Mouse (Mus musculus) cerebellum, adult 9-11 months (tissue): ENCODE measurements at regions not wholly inside any gene's neighbourhood (a gene's known extent, or its start where the extent isn't known, plus 50 kb on each side); places are given as distances from the start of the nearest gene placed in this dataset.

Experiments
- DNase-seq: peaks from one replicate; pipeline ENCODE4 v3.0.0; 2022

DNA sequence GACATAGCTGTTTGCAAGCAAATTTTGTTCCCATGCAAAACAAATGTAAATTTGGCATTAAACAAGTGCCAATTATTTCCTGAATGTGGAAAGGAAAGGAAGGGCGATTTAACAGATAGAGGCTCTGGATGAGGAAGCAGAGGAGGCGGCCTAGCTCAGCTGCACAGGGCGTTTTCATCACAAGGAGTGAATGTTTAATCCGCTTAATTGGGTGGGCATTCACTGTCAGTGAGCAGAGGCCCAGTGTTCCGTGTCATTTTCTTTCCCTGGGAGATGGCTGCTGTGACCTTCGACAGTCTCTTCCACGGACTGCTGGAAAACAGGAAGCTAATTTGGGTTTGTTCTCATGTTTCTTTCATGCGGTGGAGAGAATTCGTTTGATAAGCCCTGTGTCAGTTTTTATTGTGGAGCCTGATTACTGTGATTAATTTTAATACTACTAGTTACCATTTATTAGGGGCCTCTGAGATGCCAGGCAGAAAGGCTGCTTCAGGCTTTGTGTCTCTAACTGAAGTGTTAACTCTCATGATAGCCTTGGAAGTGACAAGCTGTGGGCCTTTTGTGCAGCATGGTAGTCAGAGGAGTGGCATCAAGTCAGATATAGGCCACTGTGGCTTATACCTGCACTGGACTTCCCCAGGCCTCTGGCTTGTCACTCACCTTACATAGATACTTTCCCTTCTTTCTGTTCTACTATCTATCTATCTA is 700.6 kb upstream of the Tmpo start:
- DNase-seq: no peak

DNA sequence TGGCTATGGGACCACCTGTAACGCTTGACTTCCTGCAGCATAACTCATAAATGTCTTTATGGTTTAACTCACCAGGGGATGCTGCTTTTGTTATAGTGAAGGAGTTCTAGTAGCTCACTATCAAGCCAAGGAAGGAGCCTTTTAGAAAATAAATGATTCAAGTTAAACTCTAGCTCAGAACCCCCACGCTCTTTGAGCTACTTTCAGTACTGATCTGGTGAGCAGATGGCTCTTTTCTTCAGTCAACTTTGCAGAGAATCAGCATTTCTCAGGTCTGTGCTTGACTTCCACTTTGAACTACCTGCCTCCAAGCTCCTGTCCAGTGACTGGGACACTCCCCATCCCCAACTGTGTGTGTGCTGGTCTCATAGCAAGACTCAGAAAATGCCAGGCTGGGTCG is 694.3 kb upstream of the Tmpo start:
- DNase-seq: no peak

DNA sequence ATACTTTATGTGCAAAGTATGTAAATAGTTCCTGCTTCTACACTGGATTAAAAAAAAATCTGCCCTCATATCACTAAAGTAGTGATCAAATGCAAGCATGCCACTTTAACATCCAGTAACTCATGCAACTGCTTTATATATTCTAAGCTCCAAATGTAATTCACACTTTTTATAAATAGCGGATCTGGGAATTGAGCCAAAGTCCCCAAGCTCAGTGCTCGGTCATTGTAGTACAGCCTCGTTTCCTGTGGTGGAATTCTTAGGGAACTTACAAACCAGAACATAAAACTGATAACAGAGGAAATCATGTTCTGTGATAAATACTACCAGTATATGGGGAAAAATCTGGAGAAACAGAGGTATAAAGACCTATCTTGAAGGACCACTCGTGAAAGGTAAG is 690.1 kb upstream of the Tmpo start:
- no peak for DNase-seq

DNA sequence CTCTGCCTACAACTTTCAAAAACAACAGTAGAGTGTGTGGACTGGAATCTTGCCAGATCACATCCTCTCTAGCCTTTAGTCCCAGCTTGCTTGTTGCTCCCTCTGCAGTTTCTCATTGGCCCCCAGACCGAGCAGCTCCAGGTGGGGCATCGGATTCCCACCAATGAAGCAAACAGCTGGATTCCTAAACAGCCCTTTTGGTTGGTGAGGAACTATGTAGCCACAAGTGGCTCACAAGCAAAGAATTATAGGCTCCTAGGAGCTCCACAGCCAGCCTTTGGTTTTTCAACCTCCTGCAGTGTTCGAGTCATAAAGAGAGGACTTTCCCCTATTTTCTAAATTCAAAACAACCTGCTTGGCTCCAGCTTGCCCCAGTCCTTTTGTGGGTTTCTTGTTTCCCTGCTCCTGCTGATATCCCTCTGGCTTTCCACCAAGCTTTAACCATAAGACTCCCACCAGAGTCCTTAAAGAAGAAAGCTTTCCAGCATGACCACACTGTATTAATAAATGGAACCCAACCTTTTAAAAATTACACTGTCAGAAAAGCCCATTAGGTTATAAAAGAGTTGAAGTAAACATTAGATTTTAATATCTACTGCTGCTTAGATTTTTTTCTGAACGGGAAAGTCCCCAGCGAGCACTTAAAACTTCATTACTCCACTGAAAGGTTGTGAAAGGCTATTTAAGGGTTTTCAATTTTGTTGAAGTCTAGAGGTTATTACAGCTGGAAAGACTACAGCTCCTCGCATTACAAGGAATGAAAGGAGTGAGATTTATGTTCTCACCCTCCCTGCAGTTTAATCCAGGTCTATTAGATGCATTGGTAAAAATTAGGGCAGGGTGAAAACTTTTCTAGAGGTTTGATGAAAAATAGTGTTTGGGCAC is 677.8 kb upstream of the Tmpo start:
- no peak for DNase-seq

DNA sequence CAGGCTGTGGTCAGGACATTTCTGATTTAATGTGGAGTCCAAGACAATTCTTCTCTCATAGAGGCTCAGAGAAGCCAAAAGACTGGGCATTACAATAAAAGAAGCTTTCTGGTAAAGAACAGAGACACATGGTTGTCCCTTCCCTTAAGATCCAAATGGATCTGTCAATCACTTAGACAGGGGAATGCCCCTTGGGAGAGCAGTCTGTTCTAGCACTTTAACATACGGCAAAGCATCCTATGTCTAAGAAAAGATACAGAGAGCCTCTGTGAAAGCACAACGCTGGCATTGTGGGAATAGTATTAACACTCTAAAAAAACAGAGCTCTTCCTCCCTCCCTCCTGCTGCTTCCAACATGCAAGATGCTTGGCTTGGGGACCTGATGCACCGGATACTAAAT is 646.0 kb upstream of the Tmpo start:
- DNase-seq: no peak

DNA sequence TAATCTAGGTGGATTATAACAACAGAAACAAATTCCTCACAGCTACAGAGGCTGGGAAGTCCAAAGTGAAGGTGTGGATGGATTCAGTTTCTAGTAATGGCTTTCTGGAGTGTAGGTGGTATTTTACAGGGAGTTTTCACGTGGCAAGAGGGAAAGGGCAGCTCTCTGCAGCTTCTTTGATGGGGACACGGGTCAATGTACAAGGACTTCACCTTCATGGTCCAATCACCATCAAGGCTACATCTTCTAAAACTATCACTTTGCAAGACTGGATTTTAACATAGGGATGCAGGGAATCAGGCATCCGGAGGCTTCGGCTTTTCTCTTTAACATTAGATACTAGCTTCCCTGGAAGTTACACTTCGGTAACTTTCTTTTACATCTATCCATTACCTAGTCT is 642.4 kb upstream of the Tmpo start:
- DNase-seq: no peak

DNA sequence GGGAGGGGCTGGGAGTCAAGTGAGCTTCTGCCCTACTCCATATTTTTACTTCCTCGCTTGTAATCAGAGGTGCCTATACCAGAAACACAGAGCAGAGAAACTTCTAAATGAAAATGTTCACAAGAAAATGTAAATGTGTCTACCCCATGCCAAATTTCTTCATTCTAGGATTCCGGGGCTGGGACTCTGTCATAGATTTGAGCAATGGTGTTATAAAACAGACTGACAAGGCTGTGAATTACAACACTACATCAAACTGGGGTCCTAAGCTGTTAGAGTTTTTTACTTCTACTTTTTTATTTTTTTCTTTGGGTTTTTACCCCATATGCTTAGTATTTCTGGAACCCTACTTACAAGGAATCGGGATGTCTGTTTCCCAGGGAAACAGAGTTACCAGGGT is 623.8 kb upstream of the Tmpo start:
- no peak for DNase-seq
